Mouse (Mus musculus) G1E (cell line): Measurements from ENCODE around the gene Ppil6.

Experiments
- CTCF ChIP-seq: IDR thresholded peaks from 2 replicates; pipeline ENCODE4 v1.5.1; 2012; ENCODE audit warnings: low read depth, low read length, inconsistent platforms, mixed read lengths
- GATA1 ChIP-seq: IDR thresholded peaks from 2 replicates; pipeline ENCODE4 v1.6.1; 2012; ENCODE audit warnings: borderline replicate concordance, low read length, inconsistent platforms, mixed read lengths
- POLR2AphosphoS5 ChIP-seq: IDR thresholded peaks from 2 replicates; pipeline ENCODE4 v1.6.1; 2012; ENCODE audit warnings: low read depth, low read length, inconsistent platforms; ENCODE audit not compliant: insufficient replicate concordance

GRCm38 (mm10) chr10:41509160-41509559 is 18.9 kb downstream of the Ppil6 start:
- TF ChIP-seq POLR2AphosphoS5 (no peak), GATA1 (no peak), CTCF (no peak)
